8 mouse cellular contexts compared by ENCODE assay signal in genomic region chr11:35693136-35693535, GRCm38 (mm10).
DNase-seq lines count a peak whose midpoint lies in the region; ATAC-seq lines count a peak whose summit lies in the region.

No protein-coding gene starts in this region.

- H3K36me3 ChIP-seq in forebrain, embryonic 12.5 days (replicated peaks): no peaks in the 10 kb centered on the region
- H3K36me3 ChIP-seq in hindbrain, embryonic 16.5 days (ENCODE audit: control insufficient read depth, insufficient read depth, low read length): peaks cover 2% of the 10 kb centered on the region; the same call in 1 of the 2 replicates
- peaks cover 8% of the 10 kb centered on the region; the same call in 1 of the 2 replicates for H3K36me3 ChIP-seq in limb, embryonic 11.5 days (ENCODE audit: control insufficient read depth, insufficient read depth, low read length)
- no peaks in the 10 kb centered on the region for H3K36me3 ChIP-seq in neural tube, embryonic 14.5 days (ENCODE audit: control insufficient read depth, insufficient read depth, low read length)

- no peaks in the 10 kb centered on the region for H3K4me1 ChIP-seq in forebrain, embryonic 12.5 days
- H3K4me1 ChIP-seq in hindbrain, embryonic 16.5 days (ENCODE audit: control insufficient read depth, insufficient read depth, low read depth, low read length): no peaks in the 10 kb centered on the region
- no peaks in the 10 kb centered on the region for H3K4me1 ChIP-seq in limb, embryonic 11.5 days (ENCODE audit: control insufficient read depth, insufficient read depth, low read length)
- H3K4me1 ChIP-seq in neural tube, embryonic 14.5 days (ENCODE audit: control insufficient read depth, insufficient read depth, low read length): no peaks in the 10 kb centered on the region

- ATAC-seq in forebrain, embryonic 12.5 days (ENCODE audit: low FRiP score): 0 out of 2 replicates have a peak, but pooled peaks have one; percentile 58
- ATAC-seq in hindbrain, embryonic 16.5 days: peak; percentile 57
- ATAC-seq in limb, embryonic 11.5 days (ENCODE audit: insufficient number of reproducible peaks, low FRiP score, low TSS enrichment, low read depth): peak; percentile 46; the same call in 1 of the 2 replicates
- peak; percentile 63; the same call in 1 of the 2 replicates for ATAC-seq in neural tube, embryonic 14.5 days (ENCODE audit: low read depth)

- H3K9me3 ChIP-seq in forebrain, embryonic 12.5 days: no peaks in the 10 kb centered on the region
- H3K9me3 ChIP-seq in hindbrain, embryonic 16.5 days (ENCODE audit: control insufficient read depth, low read length): no peaks in the 10 kb centered on the region
- H3K9me3 ChIP-seq in limb, embryonic 11.5 days (ENCODE audit: control insufficient read depth, low read length): no peaks in the 10 kb centered on the region
- H3K9me3 ChIP-seq in neural tube, embryonic 14.5 days (ENCODE audit: control insufficient read depth, low read length): no peaks in the 10 kb centered on the region

- no peak overlapping the region for H3K4me3 ChIP-seq in forebrain, embryonic 12.5 days (replicated peaks)
- H3K4me3 ChIP-seq in hindbrain, embryonic 16.5 days (ENCODE audit: low read length): no peak overlapping the region
- no peak overlapping the region for H3K4me3 ChIP-seq in limb, embryonic 11.5 days (ENCODE audit: low read depth, low read length)
- H3K4me3 ChIP-seq in neural tube, embryonic 14.5 days (ENCODE audit: low read depth, low read length): no peak overlapping the region

- no peak overlapping the region for H3K9ac ChIP-seq in forebrain, embryonic 12.5 days
- no peak overlapping the region for H3K9ac ChIP-seq in hindbrain, embryonic 16.5 days (ENCODE audit: low read depth, low read length)
- no peak overlapping the region for H3K9ac ChIP-seq in limb, embryonic 11.5 days (ENCODE audit: low read length)
- no peak overlapping the region for H3K9ac ChIP-seq in neural tube, embryonic 14.5 days (replicated peaks; ENCODE audit: low read depth, low read length)

- DNase-seq in right cerebral cortex, adult 2 months (ENCODE audit: low spot score in 2 of 2): peak; percentile 55 to 65
- no peak for DNase-seq in right cerebral cortex, postnatal 36 days (ENCODE audit: low spot score in 2 of 2)
- DNase-seq in c-Kit-positive CD71-negative TER-119-negative erythroid progenitor cells, embryonic 14.5 days (ENCODE audit: low read depth): peak; percentile 24
- peak; percentile 92 for DNase-seq in limb, embryonic 11.5 days (ENCODE audit: low spot score)
- DNase-seq in urinary bladder, postnatal 36 days (ENCODE audit: low spot score in 2 of 2): peak; percentile 27 to 47

- no peak overlapping the region for H3K27ac ChIP-seq in forebrain, embryonic 12.5 days
- no peak overlapping the region for H3K27ac ChIP-seq in hindbrain, embryonic 16.5 days (ENCODE audit: low read depth, low read length)
- no peak overlapping the region for H3K27ac ChIP-seq in limb, embryonic 11.5 days (replicated peaks; ENCODE audit: low read depth, low read length)
- H3K27ac ChIP-seq in neural tube, embryonic 14.5 days (ENCODE audit: low read depth, low read length): no peak overlapping the region

- peaks cover 54% of the 10 kb centered on the region for H3K27me3 ChIP-seq in forebrain, embryonic 12.5 days
- H3K27me3 ChIP-seq in hindbrain, embryonic 16.5 days (replicated peaks; ENCODE audit: control insufficient read depth, insufficient read depth, low read length): no peaks in the 10 kb centered on the region
- H3K27me3 ChIP-seq in limb, embryonic 11.5 days (ENCODE audit: control insufficient read depth, insufficient read depth, low read length): no peaks in the 10 kb centered on the region
- H3K27me3 ChIP-seq in neural tube, embryonic 14.5 days (ENCODE audit: control insufficient read depth, insufficient read depth, low read length): no peaks in the 10 kb centered on the region

- no peak overlapping the region for H3K4me2 ChIP-seq in forebrain, embryonic 12.5 days
- H3K4me2 ChIP-seq in hindbrain, embryonic 16.5 days (ENCODE audit: low read length): no peak overlapping the region
- H3K4me2 ChIP-seq in limb, embryonic 11.5 days (ENCODE audit: low read depth, severe bottlenecking): no peak overlapping the region
- H3K4me2 ChIP-seq in neural tube, embryonic 14.5 days (ENCODE audit: low read depth, low read length): no peak overlapping the region

- WGBS in forebrain, embryonic 12.5 days: 12% methylated on average over 5 of the region's 5 CpGs
- WGBS in hindbrain, embryonic 16.5 days: 9% methylated on average over 5 of the region's 5 CpGs
- WGBS in limb, embryonic 11.5 days: 15% methylated on average over 5 of the region's 5 CpGs
- 10% methylated on average over 5 of the region's 5 CpGs for WGBS in neural tube, embryonic 14.5 days

Comparison
In these comparisons a context has a peak if more than half of its experiments do, and no peak if none do; other contexts are left out.
1. DNase-seq: peak in right cerebral cortex, adult 2 months (2 of 2), c-Kit-positive CD71-negative TER-119-negative erythroid progenitor cells, embryonic 14.5 days (single experiment), limb, embryonic 11.5 days (single experiment) and urinary bladder, postnatal 36 days (2 of 2); none in right cerebral cortex, postnatal 36 days (0 of 2).
2. Peak in every context shown above with its lines, with median percentiles within 50 percentile points of each other: ATAC-seq.